ENCODE assay signal across 8 mouse cellular contexts in the genomic region with DNA sequence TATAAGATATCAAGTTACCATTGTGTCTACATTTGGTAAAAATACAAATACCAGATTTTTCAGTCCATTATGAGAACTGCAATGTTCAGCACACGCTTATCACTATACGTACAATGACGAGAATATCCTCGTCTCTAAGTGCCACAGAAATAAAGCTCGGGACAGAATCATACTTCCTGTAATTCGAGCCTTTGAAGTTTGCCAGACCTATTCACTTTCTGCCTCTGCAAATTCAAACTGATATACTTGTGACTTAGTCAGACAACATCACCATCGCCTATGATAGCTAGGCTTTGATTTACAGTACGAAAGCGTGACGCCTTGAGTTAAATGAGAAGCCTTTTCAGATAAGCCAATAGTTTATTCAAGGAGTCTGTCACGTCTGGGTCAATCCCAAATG. TPM values are rescaled to one million over a fixed set of nuclear protein-coding genes. Genes with fewer than 3 reads are reported as not detected.
DNase-seq lines count a peak whose midpoint lies in the region; ATAC-seq and TF ChIP-seq lines count a peak whose summit lies in the region.

No protein-coding gene starts in this region.

- peaks cover 14% of the 10 kb centered on the region; the same call in 1 of the 2 replicates for H3K4me1 ChIP-seq in embryonic facial prominence, embryonic 13.5 days
- no peaks in the 10 kb centered on the region for H3K4me1 ChIP-seq in midbrain, postnatal 0 days (ENCODE audit: insufficient read depth, low read length)

- peak overlapping the region; percentile 48 for H3K4me2 ChIP-seq in embryonic facial prominence, embryonic 13.5 days
- H3K4me2 ChIP-seq in midbrain, postnatal 0 days (ENCODE audit: low read depth, low read length, poor library complexity, severe bottlenecking): peak overlapping the region; percentile 15; the same call in 1 of the 2 replicates

- peak overlapping the region; percentile 17 for H3K4me3 ChIP-seq in layer of hippocampus, adult 2 months
- peak overlapping the region; percentile 23 for H3K4me3 ChIP-seq in embryonic facial prominence, embryonic 13.5 days
- no peak overlapping the region for H3K4me3 ChIP-seq in midbrain, postnatal 0 days (ENCODE audit: low read depth, low read length)

- H3K27ac ChIP-seq in layer of hippocampus, adult 2 months: no peak overlapping the region
- H3K27ac ChIP-seq in embryonic facial prominence, embryonic 13.5 days: no peak overlapping the region
- H3K27ac ChIP-seq in midbrain, postnatal 0 days (ENCODE audit: low read depth, low read length): no peak overlapping the region

- H3K36me3 ChIP-seq in embryonic facial prominence, embryonic 13.5 days: no peaks in the 10 kb centered on the region
- H3K36me3 ChIP-seq in midbrain, postnatal 0 days (ENCODE audit: insufficient read depth, low read length): no peaks in the 10 kb centered on the region

- no peaks in the 10 kb centered on the region for H3K9me3 ChIP-seq in embryonic facial prominence, embryonic 13.5 days
- no peaks in the 10 kb centered on the region for H3K9me3 ChIP-seq in midbrain, postnatal 0 days (ENCODE audit: low read length)

- ATAC-seq in embryonic facial prominence, embryonic 13.5 days (ENCODE audit: insufficient number of reproducible peaks, insufficient read depth, low FRiP score, low TSS enrichment, low read depth): no peak
- ATAC-seq in midbrain, postnatal 0 days (ENCODE audit: low FRiP score): no peak

- H3K9ac ChIP-seq in embryonic facial prominence, embryonic 13.5 days: no peak overlapping the region
- H3K9ac ChIP-seq in midbrain, postnatal 0 days (replicated peaks; ENCODE audit: low read length, poor library complexity, severe bottlenecking): no peak overlapping the region

- TF ChIP-seq CTCF in layer of hippocampus, adult 2 months (conservative IDR thresholded peaks at IDR 0.05): no peak
- no peak for TF ChIP-seq CTCF in midbrain, postnatal 0 days (IDR thresholded peaks at IDR 0.05)

- no peak for DNase-seq in layer of hippocampus, adult 2 months (ENCODE audit: low spot score in 2 of 2)
- no peak for DNase-seq in layer of hippocampus, adult 9-10 months (ENCODE audit: low spot score)
- peak; percentile 5 for DNase-seq in induced T-regulatory cell, adult 2 months (ENCODE audit: low read depth)
- no peak for DNase-seq in midbrain, postnatal 0 days (ENCODE audit: low spot score)
- DNase-seq in right cerebral cortex, adult 18-20 months: no peak
- no peak for DNase-seq in urinary bladder, postnatal 10 days (ENCODE audit: low spot score)
- DNase-seq in kidney, postnatal 36 days: no peak

- peaks cover 4% of the 10 kb centered on the region; the same call in 1 of the 2 replicates for H3K27me3 ChIP-seq in embryonic facial prominence, embryonic 13.5 days
- no peaks in the 10 kb centered on the region for H3K27me3 ChIP-seq in midbrain, postnatal 0 days (ENCODE audit: insufficient read depth, low read length)

- 22% methylated on average over 11 of the region's 11 CpGs for WGBS in embryonic facial prominence, embryonic 13.5 days
- 62% methylated on average over 11 of the region's 11 CpGs for WGBS in midbrain, postnatal 0 days

RNA-seq across cellular contexts. Expression of gene Vegfc, which starts 1.6 kb away (rescaled TPM):
- 1 to 10 TPM; 2.3 to 3.4 TPM for total RNA-seq in layer of hippocampus, adult 2 months (2021)
- 5.8 and 6.0 TPM in 2 replicates for polyA plus RNA-seq in embryonic facial prominence, embryonic 13.5 days (2015; fragmentation: Nextera tagmentation; extraction: Ambion mirVana)
- 5.2 and 8.2 TPM in 2 replicates for total RNA-seq in midbrain, postnatal 0 days (2014; rRNA removed)
- 3.3 and 3.5 TPM in 2 replicates for polyA plus RNA-seq in midbrain, postnatal 0 days (2015; fragmentation: Nextera tagmentation; extraction: Ambion mirVana)
